In genomic region chr4:125222922-125223321, GRCm38 (mm10) we compare ENCODE assay signal across 19 mouse cellular contexts.
DNase-seq lines count a peak whose midpoint lies in the region; ATAC-seq and TF ChIP-seq lines count a peak whose summit lies in the region.
"Had no signal": no experiment of that assay in that cellular context is flagged by ENCODE, and none has a peak within 500 bp of the region (broad histone marks: within the 10 kb centered on the region; RNA-seq: fewer than 3 reads in every experiment).

No protein-coding gene starts in this region.

- ATAC-seq in midbrain, postnatal 0 days (ENCODE audit: low FRiP score) = no peak
- ATAC-seq in midbrain, embryonic 16.5 days = no peak
- ATAC-seq: activated CD4-positive, CD25-positive, alpha-beta regulatory T cell, adult 4 months; forebrain, embryonic 13.5 days; forebrain, postnatal 0 days; inflammation-experienced regulatory T-cells, adult 6 months had no signal

- 0 out of 2 replicates have a peak, but pooled peaks cover 4% of the 10 kb centered on the region for H3K27me3 ChIP-seq in midbrain, postnatal 0 days (ENCODE audit: insufficient read depth, low read length)
- no peaks in the 10 kb centered on the region for H3K27me3 ChIP-seq in midbrain, embryonic 16.5 days (ENCODE audit: control insufficient read depth, insufficient read depth, low read depth, low read length)
- H3K27me3 ChIP-seq: hindbrain, embryonic 15.5 days had no signal

- no peaks in the 10 kb centered on the region for H3K4me1 ChIP-seq in midbrain, postnatal 0 days (ENCODE audit: insufficient read depth, low read length)
- H3K4me1 ChIP-seq in midbrain, embryonic 16.5 days (ENCODE audit: control insufficient read depth, insufficient read depth, low read length) = no peaks in the 10 kb centered on the region
- H3K4me1 ChIP-seq: embryonic facial prominence, embryonic 10.5 days; heart, embryonic 12.5 days; hindbrain, embryonic 15.5 days had no signal

- no peaks in the 10 kb centered on the region for H3K9me3 ChIP-seq in midbrain, postnatal 0 days (ENCODE audit: low read length)
- no peaks in the 10 kb centered on the region for H3K9me3 ChIP-seq in midbrain, embryonic 16.5 days (replicated peaks; ENCODE audit: control insufficient read depth, low read length, poor library complexity, severe bottlenecking)
- H3K9me3 ChIP-seq: embryonic facial prominence, embryonic 10.5 days; forebrain, embryonic 13.5 days; hindbrain, embryonic 15.5 days had no signal

- 87% methylated on average over 6 of the region's 6 CpGs for WGBS in midbrain, postnatal 0 days
- WGBS in midbrain, embryonic 16.5 days = 74% methylated on average over 6 of the region's 6 CpGs

- H3K9ac ChIP-seq in midbrain, postnatal 0 days (replicated peaks; ENCODE audit: low read length, poor library complexity, severe bottlenecking) = no peak overlapping the region
- H3K9ac ChIP-seq in midbrain, embryonic 16.5 days (ENCODE audit: low read depth, low read length) = no peak overlapping the region
- H3K9ac ChIP-seq: forebrain, embryonic 13.5 days; forebrain, postnatal 0 days; heart, embryonic 12.5 days; hindbrain, embryonic 15.5 days had no signal

- no peaks in the 10 kb centered on the region for H3K36me3 ChIP-seq in midbrain, postnatal 0 days (ENCODE audit: insufficient read depth, low read length)
- no peaks in the 10 kb centered on the region for H3K36me3 ChIP-seq in midbrain, embryonic 16.5 days (ENCODE audit: control insufficient read depth, insufficient read depth, low read length)
- H3K36me3 ChIP-seq: embryonic facial prominence, embryonic 10.5 days; heart, embryonic 12.5 days; hindbrain, embryonic 10.5 days; hindbrain, embryonic 15.5 days had no signal

- peak; percentile 10 to 16 for DNase-seq in cerebellum, adult 18-20 months
- no peak for DNase-seq in cerebellum, postnatal 4 days (ENCODE audit: low spot score in 2 of 2)
- peak; percentile 22 to 23 for DNase-seq in layer of hippocampus, postnatal 10 days (ENCODE audit: low spot score in 2 of 2)
- no peak for DNase-seq in layer of hippocampus, postnatal 25 days (ENCODE audit: extremely low spot score in 1 of 2, low spot score in 1 of 2)
- peak; percentile 44 for DNase-seq in midbrain, postnatal 0 days (ENCODE audit: low spot score)
- DNase-seq in cerebellum, postnatal 36 days = peak; percentile 18 to 21
- no peak for DNase-seq in T-cell, adult 2 months (ENCODE audit: low spot score)
- DNase-seq: adrenal gland, postnatal 14 days; forebrain, postnatal 0 days; gastrocnemius, postnatal 14 days; kidney, adult 11 months had no signal

- no peak overlapping the region for H3K4me3 ChIP-seq in midbrain, postnatal 0 days (ENCODE audit: low read depth, low read length)
- no peak overlapping the region for H3K4me3 ChIP-seq in midbrain, embryonic 16.5 days (ENCODE audit: low read depth, low read length)
- H3K4me3 ChIP-seq: embryonic facial prominence, embryonic 10.5 days; forebrain, embryonic 13.5 days; heart, embryonic 12.5 days; hindbrain, embryonic 10.5 days; hindbrain, embryonic 15.5 days had no signal

- H3K4me2 ChIP-seq in midbrain, postnatal 0 days (ENCODE audit: low read depth, low read length, poor library complexity, severe bottlenecking) = no peak overlapping the region
- H3K4me2 ChIP-seq in midbrain, embryonic 16.5 days (ENCODE audit: low read length) = no peak overlapping the region
- H3K4me2 ChIP-seq: forebrain, embryonic 13.5 days; heart, embryonic 12.5 days; hindbrain, embryonic 15.5 days had no signal

- H3K27ac ChIP-seq in midbrain, postnatal 0 days (ENCODE audit: low read depth, low read length) = no peak overlapping the region
- no peak overlapping the region for H3K27ac ChIP-seq in midbrain, embryonic 16.5 days (ENCODE audit: low read length)
- H3K27ac ChIP-seq: embryonic facial prominence, embryonic 10.5 days; forebrain, embryonic 13.5 days; hindbrain, embryonic 10.5 days; hindbrain, embryonic 15.5 days had no signal

- TF ChIP-seq CTCF in midbrain, postnatal 0 days (IDR thresholded peaks at IDR 0.05) = no peak

Comparison
In these comparisons a context has a peak if more than half of its experiments do, and no peak if none do; other contexts are left out.
1. DNase-seq: peak in cerebellum, adult 18-20 months (2 of 2), layer of hippocampus, postnatal 10 days (2 of 2), midbrain, postnatal 0 days (single experiment) and cerebellum, postnatal 36 days (2 of 2); none in cerebellum, postnatal 4 days (0 of 2), layer of hippocampus, postnatal 25 days (0 of 2) and T-cell, adult 2 months (single experiment).